Mouse (Mus musculus): ENCODE results near the gene Sgcd. TPM values are rescaled to one million over a fixed set of nuclear protein-coding genes. Genes with fewer than 3 reads are reported as not detected.
"Not testable (repeated sequence)": the region's sequence is repeated elsewhere in the genome, so short reads cannot be mapped to it uniquely, and the experiment has no call there.

Gene Sgcd
- total RNA-seq, 2 experiments from 2014 or later: not detected

DNA sequence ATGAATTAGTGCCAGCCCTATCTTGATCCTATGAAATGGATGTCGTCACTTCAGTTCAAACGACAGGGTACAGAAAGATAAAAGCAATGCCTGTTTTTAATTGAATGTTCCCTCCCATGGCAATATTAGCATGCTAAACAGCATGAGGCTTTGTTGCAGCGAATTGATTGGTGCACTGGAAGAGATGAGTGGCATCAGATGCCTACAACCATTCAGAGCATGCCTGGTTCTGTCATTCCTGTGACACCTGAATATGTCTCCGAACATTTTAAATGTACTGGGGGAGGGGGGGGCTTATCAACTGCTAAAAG, 210.9 kb downstream of the Sgcd start:
- ATAC-seq (replicated peaks; ENCODE audit: poor library complexity, severe bottlenecking): no peak

DNA sequence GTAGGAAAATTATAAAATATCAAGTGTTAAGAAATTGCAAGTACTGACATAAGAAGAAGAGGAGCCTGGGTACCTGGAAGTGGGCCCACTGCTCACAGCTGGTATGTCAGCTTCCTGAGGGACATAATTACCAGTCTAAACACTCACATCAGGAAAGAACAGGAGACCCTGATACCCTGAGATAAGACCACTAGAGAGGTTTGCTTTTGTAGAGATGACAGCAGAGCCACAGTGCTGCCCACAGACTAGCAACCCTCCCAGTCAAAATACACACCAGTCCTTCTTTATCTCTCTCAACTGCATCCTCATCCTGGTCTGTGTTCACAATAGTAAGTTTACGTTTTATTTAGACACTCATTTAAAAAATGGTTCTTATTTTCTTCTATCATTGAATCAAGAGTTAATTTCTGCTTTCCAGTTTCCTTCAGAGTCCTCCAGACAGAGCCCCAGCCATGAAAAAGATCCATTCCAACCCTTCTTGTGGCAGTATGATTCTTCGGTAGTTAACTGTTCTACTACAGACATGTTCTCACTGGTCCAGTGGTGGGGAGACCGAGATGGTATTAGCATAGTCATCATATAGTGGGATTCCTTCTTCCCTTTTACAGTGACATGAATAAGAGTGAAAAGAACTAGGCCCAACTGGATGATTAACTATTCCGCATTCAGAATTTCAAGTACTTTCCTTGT, 211.4 kb downstream of the Sgcd start:
- ATAC-seq (replicated peaks; ENCODE audit: poor library complexity, severe bottlenecking): no peak

DNA sequence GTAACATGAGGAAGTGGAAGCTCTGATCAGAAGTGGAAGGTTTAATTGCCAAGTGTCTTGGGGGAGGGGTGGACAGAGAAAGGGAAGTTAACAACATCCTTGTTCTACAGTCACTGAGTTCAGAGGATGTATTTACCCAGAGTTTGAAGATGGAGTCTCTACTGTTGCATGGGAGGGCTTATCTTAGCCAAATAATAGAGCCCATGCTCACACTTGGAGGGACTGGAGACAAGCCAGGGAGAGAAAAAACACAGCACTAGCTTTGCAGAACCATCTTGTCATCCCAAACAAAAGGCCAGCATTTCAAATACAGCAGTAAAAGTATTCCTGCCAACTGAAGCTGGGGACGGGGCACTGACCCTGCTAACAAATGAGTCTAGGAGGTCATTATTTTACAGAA, 212.8 kb downstream of the Sgcd start:
- ATAC-seq (replicated peaks; ENCODE audit: poor library complexity, severe bottlenecking): no peak

DNA sequence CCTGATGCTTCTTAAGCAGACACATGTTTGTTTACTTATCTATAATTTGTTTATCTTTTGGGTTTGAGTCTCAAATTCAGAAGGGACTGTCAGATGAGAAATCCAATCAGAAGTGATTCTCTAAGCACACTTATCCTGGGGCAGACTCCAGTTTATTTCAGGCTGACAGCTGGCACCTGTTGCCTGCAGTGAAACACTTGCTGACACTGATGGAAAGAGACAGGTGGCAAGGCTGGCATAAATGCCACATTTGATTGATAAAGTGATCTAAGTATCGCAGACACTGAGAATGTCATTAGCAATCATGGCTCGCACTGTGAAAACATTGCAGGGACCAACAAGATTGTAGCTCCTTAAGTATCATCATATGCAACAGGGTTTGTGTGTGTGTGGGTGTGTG, 222.9 kb downstream of the Sgcd start:
- ATAC-seq (replicated peaks; ENCODE audit: poor library complexity, severe bottlenecking): no peak

DNA sequence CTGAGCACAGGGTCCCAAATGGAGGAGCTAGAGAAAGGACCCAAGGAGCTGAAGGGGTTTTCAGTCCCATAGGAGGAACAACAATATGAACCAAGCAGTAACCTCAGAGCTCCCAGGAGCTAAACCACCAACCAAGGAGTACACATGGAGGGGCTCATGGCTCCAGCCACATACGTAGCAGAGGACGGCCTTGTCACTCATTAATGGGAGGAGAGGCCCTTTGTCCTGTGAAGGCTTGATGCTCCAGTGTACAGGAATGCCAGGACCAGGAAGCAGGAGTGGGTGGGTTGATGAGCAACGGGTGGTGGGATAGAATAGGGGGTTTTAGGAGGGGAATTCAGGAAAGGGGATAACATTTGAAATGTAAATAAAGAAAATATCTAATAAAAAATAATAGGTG, 225.2 kb downstream of the Sgcd start:
- ATAC-seq (replicated peaks; ENCODE audit: poor library complexity, severe bottlenecking): not testable (repeated sequence)

DNA sequence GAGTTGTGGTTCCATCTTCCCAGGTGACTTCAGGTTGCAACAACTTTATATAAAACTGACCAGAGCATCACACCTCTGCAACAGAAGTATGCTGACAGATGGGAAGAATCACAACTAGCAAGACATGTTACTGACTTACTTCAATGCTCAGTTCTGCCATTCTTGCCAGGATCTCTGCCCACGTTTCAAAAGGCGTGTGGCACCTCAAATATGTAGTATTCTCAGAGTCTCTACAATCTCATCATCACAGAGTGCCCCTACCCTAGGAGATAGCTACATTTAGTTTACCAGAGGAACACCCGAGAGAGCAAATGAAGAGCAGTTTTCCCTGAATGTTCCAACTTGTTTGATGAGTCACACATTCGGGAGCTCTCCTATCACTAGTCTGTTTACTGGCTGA, 229.8 kb downstream of the Sgcd start:
- no peak for ATAC-seq (replicated peaks; ENCODE audit: poor library complexity, severe bottlenecking)

DNA sequence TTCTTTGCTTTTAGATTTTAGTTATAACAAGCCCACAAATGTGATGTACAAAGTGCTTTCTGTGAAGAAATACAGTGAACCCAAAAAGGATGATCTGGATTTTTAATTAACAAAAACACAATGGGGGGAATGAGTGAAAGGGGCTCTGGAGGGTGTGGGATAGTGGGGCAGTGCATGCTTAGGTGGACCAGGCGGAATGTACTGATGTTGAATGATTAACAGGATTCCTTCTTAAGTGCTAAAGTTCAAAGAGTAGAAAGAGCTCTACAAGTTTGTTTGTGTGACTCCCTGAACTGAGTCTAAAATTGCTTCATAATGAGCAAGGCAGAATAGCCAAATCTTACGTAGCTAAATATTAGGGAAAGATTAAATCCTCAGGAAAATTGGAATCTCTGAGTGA, 246.0 kb downstream of the Sgcd start:
- no peak for ATAC-seq (replicated peaks; ENCODE audit: poor library complexity, severe bottlenecking)

DNA sequence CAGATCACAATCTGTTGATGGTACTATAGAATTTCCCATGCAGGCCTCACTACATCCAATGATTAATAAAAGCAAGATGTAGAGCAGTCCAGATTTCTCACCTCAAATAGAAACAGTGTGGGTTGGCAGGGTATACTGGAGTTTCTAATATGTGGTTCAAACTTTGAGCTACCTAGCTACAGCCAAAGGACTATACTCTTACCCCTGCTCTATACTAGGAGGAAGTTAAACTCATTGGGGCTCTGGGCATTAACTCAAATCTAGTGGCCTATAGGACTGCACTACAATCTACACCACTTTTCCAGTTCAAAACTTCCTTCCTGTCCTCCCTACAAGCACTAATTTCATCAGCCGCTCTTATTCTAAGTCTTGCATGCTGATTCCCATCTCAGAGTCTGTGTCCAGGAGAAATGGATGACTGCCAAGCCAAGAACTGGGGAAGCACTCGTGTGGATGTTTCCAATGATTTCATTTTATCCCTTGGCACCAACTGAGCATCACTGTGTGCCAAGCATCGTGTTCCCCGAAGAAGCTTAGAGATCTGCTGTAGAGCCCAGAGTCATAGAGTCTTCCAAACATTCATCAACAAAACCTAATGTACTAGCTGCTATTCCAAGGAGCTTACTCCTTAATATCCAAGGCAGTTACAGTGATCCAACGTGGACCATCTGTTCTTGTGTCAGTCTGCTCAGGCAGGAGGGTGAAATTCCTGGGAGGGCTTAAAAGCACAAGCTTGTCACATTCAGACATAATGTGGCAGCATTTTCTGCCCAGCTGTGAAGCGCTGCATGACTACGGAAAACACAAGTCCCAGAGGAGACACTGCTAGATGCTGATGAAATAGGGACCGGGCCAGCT, 283.6 kb downstream of the Sgcd start:
- no peak for ATAC-seq (replicated peaks; ENCODE audit: poor library complexity, severe bottlenecking)

DNA sequence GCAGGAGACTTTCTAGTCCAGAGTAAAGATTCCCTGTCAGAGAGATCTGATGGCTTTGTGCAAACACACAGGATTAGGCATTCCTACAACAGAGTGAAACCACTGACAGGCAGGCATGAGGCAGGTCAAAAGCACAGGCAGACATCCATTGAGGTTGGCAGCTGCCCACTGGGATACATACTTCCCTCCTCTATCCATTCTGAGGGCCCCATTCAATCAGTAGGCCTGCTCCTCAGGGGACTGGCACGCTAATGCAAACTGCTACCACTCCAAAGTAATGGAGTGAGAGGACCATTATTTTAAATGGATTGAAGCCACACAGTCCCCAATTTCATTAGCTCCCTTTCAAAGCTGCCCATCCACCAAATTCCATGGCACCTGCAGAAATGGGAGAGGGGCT, 293.2 kb downstream of the Sgcd start:
- ATAC-seq (replicated peaks; ENCODE audit: poor library complexity, severe bottlenecking): no peak

DNA sequence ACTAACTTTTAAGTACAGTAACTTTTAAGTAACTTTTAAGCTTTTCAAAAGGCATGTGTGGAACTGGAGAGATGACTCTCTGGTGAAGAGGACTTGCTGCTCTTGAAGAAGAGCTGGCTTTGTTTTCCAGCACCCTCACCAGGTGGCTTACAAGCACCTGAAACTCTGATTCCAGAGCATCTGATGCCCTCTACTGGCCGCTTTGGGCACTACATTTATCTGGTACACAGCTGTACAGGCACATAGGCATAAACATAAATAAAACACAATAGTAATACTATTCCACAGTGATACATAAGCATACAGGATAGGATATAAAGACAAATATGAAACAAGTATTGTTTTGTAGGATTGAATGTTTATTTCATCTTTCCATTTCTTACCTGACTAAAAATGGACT, 330.6 kb downstream of the Sgcd start:
- no peak for ATAC-seq (replicated peaks; ENCODE audit: poor library complexity, severe bottlenecking)

DNA sequence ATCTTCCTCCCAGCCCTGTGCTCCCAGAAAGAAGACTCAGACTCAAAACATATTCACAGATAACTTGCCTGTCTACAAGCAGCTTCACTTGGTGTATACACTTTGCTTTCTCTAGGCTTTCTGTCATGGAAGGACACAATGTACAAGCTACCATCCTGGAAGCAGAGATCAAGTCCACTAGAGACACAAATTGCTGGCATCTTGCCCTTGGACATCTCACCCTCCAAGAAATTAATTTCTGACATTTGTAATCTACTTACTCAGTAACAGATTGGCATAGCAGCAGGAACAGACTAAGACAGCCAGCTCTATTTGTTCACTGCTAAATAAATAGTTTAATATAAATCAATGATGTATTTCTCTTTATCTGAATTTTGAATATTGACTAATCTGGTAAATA, 342.9 kb downstream of the Sgcd start:
- ATAC-seq (replicated peaks; ENCODE audit: poor library complexity, severe bottlenecking): no peak

DNA sequence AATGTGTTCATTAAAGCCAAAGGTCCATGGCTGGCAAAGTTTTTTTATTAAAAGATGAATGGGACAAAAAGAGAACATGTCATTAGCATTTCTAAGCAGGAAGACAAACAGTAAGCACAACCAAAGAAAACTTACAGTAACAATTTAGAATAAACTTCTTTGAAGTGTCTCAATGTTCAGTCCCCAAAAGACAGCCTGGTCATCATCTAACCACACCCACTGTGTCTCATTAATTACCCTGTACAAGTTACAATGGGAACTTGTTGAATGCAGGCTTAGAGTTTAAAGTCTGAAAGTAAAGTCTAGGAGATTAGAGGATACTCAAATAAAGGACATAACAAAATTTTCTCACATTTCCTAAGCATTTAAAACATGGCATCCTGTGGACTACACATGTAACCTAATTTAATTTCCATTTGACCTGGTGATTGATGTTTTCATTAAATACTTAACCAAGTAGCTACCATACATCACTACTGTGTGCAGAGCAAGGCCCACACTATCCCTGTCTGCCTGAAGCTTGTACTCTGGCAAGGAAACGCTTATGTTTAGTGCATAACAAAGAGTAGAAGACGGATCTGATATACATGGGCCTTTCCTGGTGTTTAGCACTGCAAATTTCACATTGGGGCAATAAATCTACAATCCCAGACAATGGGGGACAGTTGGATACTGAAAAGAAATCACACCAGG, 347.1 kb downstream of the Sgcd start:
- ATAC-seq (replicated peaks; ENCODE audit: poor library complexity, severe bottlenecking): no peak

DNA sequence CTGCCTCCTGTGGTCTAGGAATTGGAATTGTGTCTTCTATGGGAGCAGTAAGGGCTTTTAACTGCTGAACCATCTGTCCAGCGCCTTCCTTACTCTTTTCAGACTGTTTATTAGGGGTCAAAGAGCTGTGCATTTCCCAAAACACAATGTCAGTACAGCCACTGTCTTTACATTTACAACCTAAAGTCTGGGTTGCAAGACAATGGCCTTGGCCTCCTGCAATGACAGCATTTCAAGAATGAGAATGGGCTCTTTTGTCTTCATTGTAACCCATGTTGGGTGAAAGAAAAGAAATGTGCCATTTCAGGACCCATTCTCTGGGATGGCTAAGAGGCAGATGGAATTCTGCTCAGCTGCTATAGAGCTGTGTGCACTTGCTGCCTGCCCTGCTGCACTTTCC, 348.2 kb downstream of the Sgcd start:
- ATAC-seq (replicated peaks; ENCODE audit: poor library complexity, severe bottlenecking): no peak

DNA sequence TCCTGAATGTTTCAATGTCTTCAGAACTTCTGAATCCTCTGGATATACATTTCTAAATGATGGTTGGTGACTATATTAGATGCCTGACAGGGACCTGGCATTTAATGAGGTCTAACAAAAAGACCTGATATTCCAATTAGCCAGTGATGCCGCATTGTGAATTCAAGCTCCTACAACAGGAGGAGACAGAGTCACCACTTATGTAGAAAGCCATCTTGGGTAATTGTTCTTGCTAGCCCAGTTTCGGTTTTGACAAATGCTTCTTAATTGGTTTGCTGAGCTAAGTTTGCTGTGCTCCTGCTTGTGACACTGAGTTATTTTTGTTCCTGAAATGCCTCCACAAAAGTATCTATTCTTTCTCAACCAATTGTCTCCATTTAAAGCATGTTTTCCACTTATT, 358.6 kb downstream of the Sgcd start:
- no peak for ATAC-seq (replicated peaks; ENCODE audit: poor library complexity, severe bottlenecking)

DNA sequence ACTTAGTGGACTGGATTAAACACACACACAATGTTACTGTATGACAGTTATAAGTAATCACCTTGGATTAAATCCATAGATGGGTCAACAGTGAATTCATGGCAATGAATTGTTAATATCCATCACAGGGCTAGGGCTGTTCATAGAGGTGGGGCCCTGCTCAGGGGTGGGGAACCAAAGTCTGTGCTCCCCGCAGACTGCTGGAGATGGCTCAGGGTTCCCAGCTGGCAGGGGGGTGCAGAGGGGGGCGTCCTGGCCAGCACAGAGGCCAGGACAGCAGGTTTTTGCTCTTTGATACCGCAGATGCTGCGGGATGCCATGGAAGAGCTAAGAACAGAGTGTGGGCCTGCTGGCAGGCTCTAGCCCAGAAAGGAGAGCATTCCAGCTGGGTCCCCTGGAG, 378.9 kb downstream of the Sgcd start:
- ATAC-seq (replicated peaks; ENCODE audit: poor library complexity, severe bottlenecking): no peak

DNA sequence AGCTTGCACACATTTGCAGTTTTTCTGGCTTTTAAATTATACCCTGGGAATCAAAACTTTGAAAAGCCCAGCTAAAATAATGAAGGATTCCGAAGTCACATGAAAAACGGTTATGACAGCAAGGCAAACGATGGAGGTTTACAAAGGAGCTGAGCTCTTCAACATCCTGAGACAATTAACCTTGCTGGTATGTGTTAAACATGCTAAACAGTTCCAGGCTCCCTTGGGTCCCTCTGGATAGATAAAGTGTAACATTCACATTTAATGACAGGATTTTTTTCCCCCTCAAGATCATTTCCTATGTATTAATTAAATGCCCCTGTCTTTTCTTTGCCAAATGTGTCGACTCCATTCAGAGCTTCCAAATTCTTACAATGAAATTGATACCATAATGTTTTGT, 414.1 kb downstream of the Sgcd start:
- no peak for ATAC-seq (replicated peaks; ENCODE audit: poor library complexity, severe bottlenecking)

DNA sequence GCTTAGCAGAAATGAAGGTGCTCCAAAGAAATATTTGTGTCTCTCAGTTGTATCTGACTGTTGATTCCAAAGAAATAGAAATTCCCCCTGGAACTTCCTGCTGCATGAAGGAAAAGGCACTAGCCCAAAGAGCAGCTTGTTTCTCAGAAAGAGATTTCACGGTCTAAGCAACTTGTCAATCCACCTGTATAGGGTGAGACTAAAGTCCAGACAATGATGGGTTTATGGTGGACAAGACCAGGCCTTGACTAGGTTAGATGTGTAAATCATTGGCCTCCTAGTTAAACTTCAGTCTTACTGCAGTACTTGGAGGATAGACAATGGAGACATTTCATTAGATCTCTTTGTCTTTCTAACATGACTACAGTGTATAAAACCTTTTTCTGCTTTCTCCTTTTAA, 420.3 kb downstream of the Sgcd start:
- ATAC-seq (replicated peaks; ENCODE audit: poor library complexity, severe bottlenecking): no peak

DNA sequence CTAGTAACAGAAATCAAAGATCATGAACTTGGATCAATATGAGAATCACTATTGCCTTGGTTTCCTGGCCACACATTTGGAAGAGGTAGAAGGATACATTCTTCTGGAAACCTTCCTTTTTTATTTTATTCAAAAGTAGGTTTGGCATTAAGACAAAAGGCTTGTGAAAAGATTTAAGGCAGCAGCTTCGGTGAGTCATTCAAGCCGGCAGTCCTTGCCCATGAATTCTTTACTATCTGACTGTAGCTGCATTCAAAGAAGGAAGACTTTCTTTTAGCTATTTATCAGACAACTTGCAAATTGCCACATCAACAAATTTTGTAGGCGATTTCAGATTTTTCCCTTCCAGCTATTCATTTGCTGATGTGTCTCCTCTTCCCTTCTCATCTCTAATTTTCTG, 422.6 kb downstream of the Sgcd start:
- no peak for ATAC-seq (replicated peaks; ENCODE audit: poor library complexity, severe bottlenecking)

DNA sequence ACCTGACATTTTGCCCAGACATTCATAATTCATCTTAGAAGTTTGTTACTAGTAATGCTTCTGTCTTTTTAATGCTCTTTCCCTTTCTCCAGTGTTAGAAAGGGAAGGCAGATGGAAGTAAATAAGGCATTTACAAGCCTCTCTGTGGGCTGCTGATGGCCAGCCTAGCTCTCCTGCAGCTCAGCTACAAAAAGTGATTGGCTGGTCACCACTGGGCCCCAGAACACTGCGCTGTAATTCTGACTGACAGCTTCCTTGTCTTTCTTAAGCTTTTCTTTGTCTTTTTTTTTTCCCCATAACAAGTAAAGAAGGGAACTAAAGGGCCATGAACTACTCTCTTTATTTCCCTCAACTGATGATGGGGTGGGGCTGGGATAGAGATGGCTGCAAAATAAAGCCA, 463.9 kb downstream of the Sgcd start:
- no peak for ATAC-seq (replicated peaks; ENCODE audit: poor library complexity, severe bottlenecking)

DNA sequence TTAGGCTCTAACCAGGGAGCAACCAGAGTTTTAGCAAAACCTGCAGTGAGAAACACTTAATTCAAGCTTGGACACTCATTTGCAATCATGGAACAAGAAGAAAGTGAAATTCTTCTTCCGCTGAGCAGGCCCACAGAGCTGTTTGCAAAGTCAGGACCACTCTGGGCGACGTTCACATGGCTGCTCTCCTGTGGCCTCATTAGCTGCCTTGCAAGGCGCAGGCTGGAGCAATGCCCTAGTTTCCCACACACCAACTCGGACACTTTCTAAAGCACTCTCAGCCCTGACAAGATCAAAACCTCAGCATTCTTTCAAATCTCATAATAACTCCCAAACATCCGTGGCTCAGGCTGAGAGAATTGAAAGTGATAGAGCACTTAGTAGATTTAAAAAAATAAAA, 480.7 kb downstream of the Sgcd start:
- no peak for ATAC-seq (replicated peaks; ENCODE audit: poor library complexity, severe bottlenecking)

DNA sequence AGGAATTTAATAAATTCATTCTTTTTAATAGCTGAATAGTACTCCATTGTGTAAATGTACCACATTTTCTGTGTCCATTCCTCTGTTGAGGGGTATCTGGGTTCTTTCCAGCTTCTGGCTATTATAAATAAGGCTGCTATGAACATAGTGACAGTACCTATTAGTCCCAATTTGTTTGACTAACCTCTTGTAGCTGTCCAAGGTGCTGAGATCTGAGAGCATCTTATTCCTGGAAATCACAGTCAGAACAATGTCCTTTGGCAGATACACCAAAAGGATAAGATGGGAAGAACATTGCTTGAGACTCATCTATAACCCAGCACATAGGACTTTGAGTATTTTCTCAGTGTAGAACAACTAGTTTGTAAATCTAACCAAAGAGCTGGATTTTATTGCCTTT, 485.5 kb downstream of the Sgcd start:
- not testable (repeated sequence) for ATAC-seq (replicated peaks; ENCODE audit: poor library complexity, severe bottlenecking)
